ENCODE assay signal across 11 mouse cellular contexts in genomic region chr2:32064913-32065312, GRCm38 (mm10). TPM values are rescaled to one million over a fixed set of nuclear protein-coding genes. Genes with fewer than 3 reads are reported as not detected.
DNase-seq lines count a peak whose midpoint lies in the region; ATAC-seq and TF ChIP-seq lines count a peak whose summit lies in the region.
"Had no signal": no experiment of that assay in that cellular context is flagged by ENCODE, and none has a peak within 500 bp of the region (broad histone marks: within the 10 kb centered on the region; RNA-seq: fewer than 3 reads in every experiment).

No protein-coding gene starts in this region.

- no peaks in the 10 kb centered on the region for H3K79me2 ChIP-seq in myocyte (ENCODE audit: control insufficient read depth, insufficient read depth)

- no peak for DNase-seq in embryonic facial prominence, embryonic 10.5 days (ENCODE audit: low spot score)
- no peak for DNase-seq in adrenal gland, postnatal 4 days (ENCODE audit: low spot score in 2 of 2)
- DNase-seq in cerebellum, postnatal 25 days, result no peak
- DNase-seq in adrenal gland, postnatal 10 days, result no peak
- DNase-seq: kidney, adult 9 months had no signal

- H3K4me2 ChIP-seq in hindbrain, embryonic 12.5 days (replicated peaks), result no peak overlapping the region
- no peak overlapping the region for H3K4me2 ChIP-seq in hindbrain, embryonic 16.5 days (ENCODE audit: low read length)
- peak overlapping the region; percentile 29 for H3K4me2 ChIP-seq in heart, embryonic 12.5 days
- peak overlapping the region; percentile 72 for H3K4me2 ChIP-seq in myocyte (ENCODE audit: low read depth)

- no peak overlapping the region for H3K4me3 ChIP-seq in hindbrain, embryonic 12.5 days
- no peak overlapping the region for H3K4me3 ChIP-seq in hindbrain, embryonic 16.5 days (ENCODE audit: low read length)
- H3K4me3 ChIP-seq in embryonic facial prominence, embryonic 10.5 days, result no peak overlapping the region
- H3K4me3 ChIP-seq in heart, embryonic 12.5 days, result no peak overlapping the region
- H3K4me3 ChIP-seq in myocyte, result peak overlapping the region; percentile 3

- H3K27ac ChIP-seq in hindbrain, embryonic 12.5 days, result peak overlapping the region; percentile 23; the same call in 1 of the 2 replicates
- no peak overlapping the region for H3K27ac ChIP-seq in hindbrain, embryonic 16.5 days (ENCODE audit: low read depth, low read length)
- 0 out of 2 replicates have a peak overlapping the region, but pooled peaks have one; percentile 2 for H3K27ac ChIP-seq in embryonic facial prominence, embryonic 10.5 days (replicated peaks)
- peak overlapping the region; percentile 96 for H3K27ac ChIP-seq in heart, embryonic 12.5 days (ENCODE audit: poor library complexity, severe bottlenecking)
- H3K27ac ChIP-seq: macrophage had no signal

- peaks cover 8% of the 10 kb centered on the region for H3K4me1 ChIP-seq in hindbrain, embryonic 12.5 days
- peaks cover 3% of the 10 kb centered on the region; the same call in 1 of the 2 replicates for H3K4me1 ChIP-seq in hindbrain, embryonic 16.5 days (ENCODE audit: control insufficient read depth, insufficient read depth, low read depth, low read length)
- H3K4me1 ChIP-seq in embryonic facial prominence, embryonic 10.5 days, result peaks cover 56% of the 10 kb centered on the region
- H3K4me1 ChIP-seq in heart, embryonic 12.5 days (replicated peaks), result peaks cover 98% of the 10 kb centered on the region

- 57% methylated on average over 13 of the region's 13 CpGs for WGBS in hindbrain, embryonic 12.5 days
- 37% methylated on average over 13 of the region's 13 CpGs for WGBS in hindbrain, embryonic 16.5 days
- 81% methylated on average over 13 of the region's 13 CpGs for WGBS in embryonic facial prominence, embryonic 10.5 days
- WGBS in heart, embryonic 12.5 days, result 41% methylated on average over 13 of the region's 13 CpGs

- no peak overlapping the region for H3ac ChIP-seq in myocyte (ENCODE audit: control insufficient read depth, insufficient read length)

- no peaks in the 10 kb centered on the region for H3K36me3 ChIP-seq in hindbrain, embryonic 12.5 days
- no peaks in the 10 kb centered on the region for H3K36me3 ChIP-seq in hindbrain, embryonic 16.5 days (ENCODE audit: control insufficient read depth, insufficient read depth, low read length)
- H3K36me3 ChIP-seq in embryonic facial prominence, embryonic 10.5 days (replicated peaks), result no peaks in the 10 kb centered on the region
- H3K36me3 ChIP-seq in heart, embryonic 12.5 days, result peaks cover 30% of the 10 kb centered on the region
- no peaks in the 10 kb centered on the region for H3K36me3 ChIP-seq in myocyte (ENCODE audit: control insufficient read depth, insufficient read depth)

- peaks cover 4% of the 10 kb centered on the region for H3K27me3 ChIP-seq in hindbrain, embryonic 12.5 days
- H3K27me3 ChIP-seq in hindbrain, embryonic 16.5 days (replicated peaks; ENCODE audit: control insufficient read depth, insufficient read depth, low read length), result no peaks in the 10 kb centered on the region
- peaks cover 16% of the 10 kb centered on the region for H3K27me3 ChIP-seq in embryonic facial prominence, embryonic 10.5 days (replicated peaks; ENCODE audit: low read depth, poor library complexity, severe bottlenecking)
- H3K27me3 ChIP-seq in heart, embryonic 12.5 days (replicated peaks), result no peaks in the 10 kb centered on the region
- peaks cover 38% of the 10 kb centered on the region for H3K27me3 ChIP-seq in myocyte (ENCODE audit: control insufficient read depth, insufficient read depth, insufficient read length)

- H3K9me3 ChIP-seq in hindbrain, embryonic 12.5 days (replicated peaks), result no peaks in the 10 kb centered on the region
- H3K9me3 ChIP-seq in hindbrain, embryonic 16.5 days (ENCODE audit: control insufficient read depth, low read length), result no peaks in the 10 kb centered on the region
- no peaks in the 10 kb centered on the region for H3K9me3 ChIP-seq in embryonic facial prominence, embryonic 10.5 days
- no peaks in the 10 kb centered on the region for H3K9me3 ChIP-seq in heart, embryonic 12.5 days (replicated peaks)

- H3K9ac ChIP-seq in hindbrain, embryonic 12.5 days, result no peak overlapping the region
- H3K9ac ChIP-seq in hindbrain, embryonic 16.5 days (ENCODE audit: low read depth, low read length), result no peak overlapping the region
- peak overlapping the region; percentile 56; the same call in 1 of the 2 replicates for H3K9ac ChIP-seq in heart, embryonic 12.5 days

- ATAC-seq in hindbrain, embryonic 12.5 days (ENCODE audit: low FRiP score), result no peak
- ATAC-seq in hindbrain, embryonic 16.5 days, result no peak
- ATAC-seq in heart, embryonic 12.5 days (ENCODE audit: insufficient number of reproducible peaks, low FRiP score), result no peak

- peak; percentile 37 for TF ChIP-seq POLR2A in myocyte (IDR thresholded peaks at IDR 0.05; ENCODE audit: insufficient read length, low read depth)

TF ChIP-seq in myocyte, 11 proteins besides CTCF, POLR2A, EP300 and RAD21:
- TF ChIP-seq CEBPB (IDR thresholded peaks at IDR 0.05; ENCODE audit: insufficient read depth, poor library complexity, severe bottlenecking) (no peak), POLR2AphosphoS2 (IDR thresholded peaks at IDR 0.05; ENCODE audit: insufficient read length, low read depth) (peak; percentile 31), USF1 (IDR thresholded peaks at IDR 0.05; ENCODE audit: low read depth) (no peak), TCF3 (IDR thresholded peaks at IDR 0.05; ENCODE audit: insufficient read length, low read depth) (peak; percentile 99), MYOD1 (IDR thresholded peaks at IDR 0.05; ENCODE audit: control insufficient read depth in 1 of 3, insufficient read length in 2 of 3, low read depth in 2 of 3) (peak; percentile 84 to 99 (median 98)), MAX (IDR thresholded peaks at IDR 0.05; ENCODE audit: low read depth) (no peak), REST (IDR thresholded peaks at IDR 0.05; ENCODE audit: insufficient read depth, insufficient read length) (no peak), SRF (IDR thresholded peaks at IDR 0.05; ENCODE audit: control insufficient read depth, insufficient read length, low read depth) (no peak), E2F4 (IDR thresholded peaks at IDR 0.05; ENCODE audit: insufficient read depth) (no peak), TCF12 (IDR thresholded peaks at IDR 0.05; ENCODE audit: insufficient read depth, poor library complexity, severe bottlenecking) (peak; percentile 88), MYOG (IDR thresholded peaks at IDR 0.05; ENCODE audit: control insufficient read depth in 1 of 3, insufficient read depth in 1 of 3, insufficient read length in 2 of 3, low read depth in 2 of 3) (peak; percentile 99 to 100 (median 100))

RNA-seq across cellular contexts. Expression of gene Fam78a, which starts 19.7 kb away (rescaled TPM):
- polyA plus RNA-seq in hindbrain, embryonic 12.5 days (2016; fragmentation: Nextera tagmentation; extraction: Ambion mirVana), result 1.8 and 2.4 TPM in 2 replicates
- 0.50 and 0.69 TPM in 2 replicates for polyA plus RNA-seq in hindbrain, embryonic 16.5 days (2015; fragmentation: Nextera tagmentation; extraction: Ambion mirVana)
- polyA plus RNA-seq in embryonic facial prominence, embryonic 10.5 days (2016; fragmentation: Nextera tagmentation; extraction: Ambion mirVana), result 1.8 and 2.2 TPM in 2 replicates
- polyA plus RNA-seq in heart, embryonic 12.5 days (2016; fragmentation: Nextera tagmentation; extraction: Ambion mirVana), result 48.1 and 50.7 TPM in 2 replicates
- 4.7 TPM for polyA plus RNA-seq in myocyte (2012; fragmentation: generic; extraction: Trizol)
- 1 to 10 TPM; 2.4 TPM for total RNA-seq in adrenal gland, postnatal 4 days (2021)
- 1 to 10 TPM; 3.2 to 5.4 TPM for total RNA-seq in adrenal gland, postnatal 10 days (2021)

RNA-seq across cellular contexts. Expression of gene Plpp7, which starts 30.4 kb away (rescaled TPM):
- 11.1 and 11.5 TPM in 2 replicates for polyA plus RNA-seq in hindbrain, embryonic 12.5 days (2016; fragmentation: Nextera tagmentation; extraction: Ambion mirVana)
- 31.1 and 33.2 TPM in 2 replicates for polyA plus RNA-seq in hindbrain, embryonic 16.5 days (2015; fragmentation: Nextera tagmentation; extraction: Ambion mirVana)
- polyA plus RNA-seq in embryonic facial prominence, embryonic 10.5 days (2016; fragmentation: Nextera tagmentation; extraction: Ambion mirVana), result 4.7 and 5.7 TPM in 2 replicates
- 11.4 and 13.6 TPM in 2 replicates for polyA plus RNA-seq in heart, embryonic 12.5 days (2016; fragmentation: Nextera tagmentation; extraction: Ambion mirVana)
- polyA plus RNA-seq in myocyte (2012; fragmentation: generic; extraction: Trizol), result 60.6 TPM
- 1 to 10 TPM; 5.5 to 6.3 TPM for total RNA-seq in adrenal gland, postnatal 4 days (2021)
- 1 to 10 TPM; 3.9 to 8.6 TPM for total RNA-seq in adrenal gland, postnatal 10 days (2021)
- polyA plus RNA-seq: CD4-positive, CD25-positive, alpha-beta regulatory T cell, adult 4 months had no signal

Comparison
In these comparisons a context has a peak if more than half of its experiments do, and no peak if none do; other contexts are left out.
1. H3K4me2 ChIP-seq: peak in heart, embryonic 12.5 days (single experiment) and myocyte (single experiment); none in hindbrain, embryonic 12.5 days (single experiment) and hindbrain, embryonic 16.5 days (single experiment).